In genomic region chr16:90727233-90728115, GRCm38 (mm10) we compare ENCODE assay signal across 8 mouse cellular contexts. TPM values are rescaled to one million over a fixed set of nuclear protein-coding genes. Genes with fewer than 3 reads are reported as not detected.
DNase-seq lines count a peak whose midpoint lies in the region; ATAC-seq and TF ChIP-seq lines count a peak whose summit lies in the region.

TSS of gene Mis18a (minus strand) at chr16:90727404.

- no peak within 1 kb of the TSS for H3K27ac ChIP-seq in cortical plate, adult 2 months (ENCODE audit: insufficient read depth, low read length)

- H3K9me3 ChIP-seq in megakaryocyte, embryonic 14.5 days = peaks cover 21% of the 10 kb centered on the region

- peak; percentile 86 to 91 for DNase-seq in gastrocnemius, adult 8-10 months (ENCODE audit: low spot score in 2 of 2)
- peak; percentile 93 for DNase-seq in hindlimb bud, embryonic 11.5 days (ENCODE audit: extremely low spot score, low read depth, low spot score)
- peak; percentile 88 to 93 for DNase-seq in left cerebral cortex, adult 8-10 months (ENCODE audit: low spot score in 2 of 2)
- DNase-seq in right cerebral cortex, postnatal 10 days (ENCODE audit: low spot score in 2 of 2) = peak; percentile 97 to 98
- DNase-seq in urinary bladder, postnatal 25 days (ENCODE audit: low spot score) = peak; percentile 96

- ATAC-seq in activated CD4-positive, CD25-positive, alpha-beta regulatory T cell, adult 4 months = peak; percentile 85

- H3K4me3 ChIP-seq in cortical plate, adult 2 months (ENCODE audit: insufficient read depth, low read length) = peak within 1 kb of the TSS; percentile 52
- H3K4me3 ChIP-seq in megakaryocyte, embryonic 14.5 days (replicated peaks) = peak within 1 kb of the TSS; percentile 97

- no peaks in the 10 kb centered on the region for H3K27me3 ChIP-seq in megakaryocyte, embryonic 14.5 days (replicated peaks)

- peak; percentile 98 for TF ChIP-seq POLR2A in cortical plate, adult 2 months (IDR thresholded peaks at IDR 0.05; ENCODE audit: extremely low read depth, insufficient read depth, low read length)

- no peak for TF ChIP-seq CTCF in cortical plate, adult 2 months (IDR thresholded peaks at IDR 0.05; ENCODE audit: extremely low read depth, insufficient read depth, low read length)

- peaks cover 1% of the 10 kb centered on the region; the same call in 1 of the 2 replicates for H3K4me1 ChIP-seq in cortical plate, adult 2 months (ENCODE audit: control insufficient read depth, insufficient read depth, low read length)
- H3K4me1 ChIP-seq in megakaryocyte, embryonic 14.5 days = peaks cover 35% of the 10 kb centered on the region

- H3K36me3 ChIP-seq in megakaryocyte, embryonic 14.5 days (replicated peaks; ENCODE audit: low read length) = peaks cover 34% of the 10 kb centered on the region

RNA-seq across cellular contexts. Expression of gene Mis18a, which starts in this region (rescaled TPM):
- polyA plus RNA-seq in activated CD4-positive, CD25-positive, alpha-beta regulatory T cell, adult 4 months (2017; shearing (Covaris generic)) = 10 to 100 TPM; 54.0 to 63.3 TPM
- polyA plus RNA-seq in cortical plate, adult 2 months (2012; rRNA removed) = 12.0 and 13.1 TPM in 2 replicates
- total RNA-seq in gastrocnemius, adult 8-10 months (2022) = 1 to 10 TPM in 1 of 4 experiments, under 1 TPM in 3; 0.59 to 1.2 (median 0.74) TPM
- total RNA-seq in left cerebral cortex, adult 8-10 months (2022) = 10 to 100 TPM in 1 of 4 experiments, 1 to 10 TPM in 3; 4.4 to 10.2 (median 6.4) TPM
- polyA plus RNA-seq in megakaryocyte, embryonic 14.5 days (2012; ENCODE audit: insufficient read depth, low replicate concordance) = 7.9 and 18.8 TPM in 2 replicates
